Mouse (Mus musculus): ENCODE results near the gene Ptgis. TPM values are rescaled to one million over a fixed set of nuclear protein-coding genes. Genes with fewer than 3 reads are reported as not detected.
A peak's percentile ranks its signal among the peaks of the same experiment; 100 is the strongest.

The Ptgis gene
- polyA plus RNA-seq, 1 experiment: 3.2 TPM

- WGBS: 1% methylated on average over 41 of the region's 41 CpGs
- no peak within 1 kb of the TSS for H3K27ac ChIP-seq (ENCODE audit: insufficient read depth, low read depth, low read length)
- peaks cover 24% of the 10 kb centered on the region for H3K27me3 ChIP-seq (ENCODE audit: control insufficient read depth, insufficient read depth, low read length)
- peaks cover 6% of the 10 kb centered on the region for H3K4me1 ChIP-seq (ENCODE audit: control insufficient read depth, insufficient read depth, insufficient read length, low read length)
- peak within 1 kb of the TSS; percentile 60 for H3K4me3 ChIP-seq (ENCODE audit: low read depth, low read length)
- 0 out of 2 replicates have a peak, but pooled peaks have one; percentile 34 for TF ChIP-seq CTCF (IDR thresholded peaks at IDR 0.05; ENCODE audit: extremely low read depth, insufficient read length, insufficient replicate concordance, low read depth, low read length)
- TF ChIP-seq POLR2A (IDR thresholded peaks at IDR 0.05; ENCODE audit: low read depth, low read length): no peak
- no peaks in the 10 kb centered on the region for H3K36me3 ChIP-seq (ENCODE audit: control insufficient read depth, insufficient read depth, low read length)
These were observed 50.4 kb downstream of the Ptgis start, which contains the start of gene Kcnb1 for GRCm38 (mm10) chr2:167190076-167190399. Gene Kcnb1 (minus strand): TSS chr2:167190155.

GRCm38 (mm10) chr2:167189291-167190075 lies 50.9 kb downstream of the Ptgis start:
- no peak overlapping the region for H3K27ac ChIP-seq (ENCODE audit: insufficient read depth, low read depth, low read length)
- 5% methylated on average over 81 of the region's 91 CpGs for WGBS
- H3K27me3 ChIP-seq (ENCODE audit: control insufficient read depth, insufficient read depth, low read length): peaks cover 24% of the 10 kb centered on the region
- TF ChIP-seq POLR2A (IDR thresholded peaks at IDR 0.05; ENCODE audit: low read depth, low read length) (no peak), CTCF (IDR thresholded peaks at IDR 0.05; ENCODE audit: extremely low read depth, insufficient read length, insufficient replicate concordance, low read depth, low read length) (no peak)
- peaks cover 6% of the 10 kb centered on the region for H3K4me1 ChIP-seq (ENCODE audit: control insufficient read depth, insufficient read depth, insufficient read length, low read length)
- H3K36me3 ChIP-seq (ENCODE audit: control insufficient read depth, insufficient read depth, low read length): no peaks in the 10 kb centered on the region
- H3K4me3 ChIP-seq (ENCODE audit: low read depth, low read length): peak overlapping the region; percentile 60

- H3K36me3 ChIP-seq (ENCODE audit: control insufficient read depth, insufficient read depth, low read length): no peaks in the 10 kb centered on the region
- H3K4me3 ChIP-seq (ENCODE audit: low read depth, low read length): peak overlapping the region; percentile 60
- TF ChIP-seq POLR2A (IDR thresholded peaks at IDR 0.05; ENCODE audit: low read depth, low read length) (no peak), CTCF (IDR thresholded peaks at IDR 0.05; ENCODE audit: extremely low read depth, insufficient read length, insufficient replicate concordance, low read depth, low read length) (no peak)
- H3K27me3 ChIP-seq (ENCODE audit: control insufficient read depth, insufficient read depth, low read length): peaks cover 24% of the 10 kb centered on the region
- 12% methylated on average over 82 of the region's 83 CpGs for WGBS
- peaks cover 6% of the 10 kb centered on the region for H3K4me1 ChIP-seq (ENCODE audit: control insufficient read depth, insufficient read depth, insufficient read length, low read length)
- no peak overlapping the region for H3K27ac ChIP-seq (ENCODE audit: insufficient read depth, low read depth, low read length)
These were observed 51.8 kb downstream of the Ptgis start for GRCm38 (mm10) chr2:167188315-167189207.

- no peak for TF ChIP-seq POLR2A (IDR thresholded peaks at IDR 0.05; ENCODE audit: low read depth, low read length)
- TF ChIP-seq CTCF (IDR thresholded peaks at IDR 0.05; ENCODE audit: extremely low read depth, insufficient read length, insufficient replicate concordance, low read depth, low read length): no peak
- Histone ChIP-seq H3K27me3 (ENCODE audit: control insufficient read depth, insufficient read depth, low read length) (peaks cover 24% of the 10 kb centered on the region), H3K4me1 (ENCODE audit: control insufficient read depth, insufficient read depth, insufficient read length, low read length) (peaks cover 6% of the 10 kb centered on the region), H3K27ac (ENCODE audit: insufficient read depth, low read depth, low read length) (no peak overlapping the region), H3K4me3 (ENCODE audit: low read depth, low read length) (no peak overlapping the region), H3K36me3 (ENCODE audit: control insufficient read depth, insufficient read depth, low read length) (no peaks in the 10 kb centered on the region)
- 78% methylated on average over 5 of the region's 5 CpGs for WGBS
These were observed 53.3 kb downstream of the Ptgis start for GRCm38 (mm10) chr2:167187119-167187518.

- Histone ChIP-seq H3K27me3 (ENCODE audit: control insufficient read depth, insufficient read depth, low read length) (peaks cover 24% of the 10 kb centered on the region), H3K36me3 (ENCODE audit: control insufficient read depth, insufficient read depth, low read length) (no peaks in the 10 kb centered on the region), H3K4me3 (ENCODE audit: low read depth, low read length) (no peak overlapping the region), H3K27ac (ENCODE audit: insufficient read depth, low read depth, low read length) (no peak overlapping the region), H3K4me1 (ENCODE audit: control insufficient read depth, insufficient read depth, insufficient read length, low read length) (peaks cover 6% of the 10 kb centered on the region)
- WGBS: 47% methylated on average over 10 of the region's 10 CpGs
- TF ChIP-seq POLR2A (IDR thresholded peaks at IDR 0.05; ENCODE audit: low read depth, low read length) (no peak), CTCF (IDR thresholded peaks at IDR 0.05; ENCODE audit: extremely low read depth, insufficient read length, insufficient replicate concordance, low read depth, low read length) (no peak)
These were observed 53.9 kb downstream of the Ptgis start for GRCm38 (mm10) chr2:167186544-167186943.

- TF ChIP-seq CTCF (IDR thresholded peaks at IDR 0.05; ENCODE audit: extremely low read depth, insufficient read length, insufficient replicate concordance, low read depth, low read length) (no peak), POLR2A (IDR thresholded peaks at IDR 0.05; ENCODE audit: low read depth, low read length) (no peak)
- WGBS: 51% methylated on average over 13 of the region's 13 CpGs
- H3K36me3 ChIP-seq (ENCODE audit: control insufficient read depth, insufficient read depth, low read length): no peaks in the 10 kb centered on the region
- peaks cover 6% of the 10 kb centered on the region for H3K4me1 ChIP-seq (ENCODE audit: control insufficient read depth, insufficient read depth, insufficient read length, low read length)
- no peak overlapping the region for H3K27ac ChIP-seq (ENCODE audit: insufficient read depth, low read depth, low read length)
- H3K4me3 ChIP-seq (ENCODE audit: low read depth, low read length): no peak overlapping the region
- H3K27me3 ChIP-seq (ENCODE audit: control insufficient read depth, insufficient read depth, low read length): peaks cover 24% of the 10 kb centered on the region
These were observed 54.4 kb downstream of the Ptgis start for GRCm38 (mm10) chr2:167186003-167186402.

- Histone ChIP-seq H3K36me3 (ENCODE audit: control insufficient read depth, insufficient read depth, low read length) (no peaks in the 10 kb centered on the region), H3K27ac (ENCODE audit: insufficient read depth, low read depth, low read length) (no peak overlapping the region), H3K4me1 (ENCODE audit: control insufficient read depth, insufficient read depth, insufficient read length, low read length) (peaks cover 6% of the 10 kb centered on the region), H3K27me3 (ENCODE audit: control insufficient read depth, insufficient read depth, low read length) (peaks cover 20% of the 10 kb centered on the region), H3K4me3 (ENCODE audit: low read depth, low read length) (no peak overlapping the region)
- no peak for TF ChIP-seq POLR2A (IDR thresholded peaks at IDR 0.05; ENCODE audit: low read depth, low read length)
- no peak for TF ChIP-seq CTCF (IDR thresholded peaks at IDR 0.05; ENCODE audit: extremely low read depth, insufficient read length, insufficient replicate concordance, low read depth, low read length)
- 68% methylated on average over 2 of the region's 2 CpGs for WGBS
These were observed 55.0 kb downstream of the Ptgis start for GRCm38 (mm10) chr2:167185432-167185831.
